Mouse (Mus musculus) thymus, postnatal 10 days (tissue): ENCODE measurements around the gene Igfals.

Experiments used
- DNase-seq, 2 experiments: peaks; one replicate each; pipeline ENCODE4 v3.0.0; 2021; ENCODE audit warnings: low spot score in 2 of 2

Igfals gene

DNA sequence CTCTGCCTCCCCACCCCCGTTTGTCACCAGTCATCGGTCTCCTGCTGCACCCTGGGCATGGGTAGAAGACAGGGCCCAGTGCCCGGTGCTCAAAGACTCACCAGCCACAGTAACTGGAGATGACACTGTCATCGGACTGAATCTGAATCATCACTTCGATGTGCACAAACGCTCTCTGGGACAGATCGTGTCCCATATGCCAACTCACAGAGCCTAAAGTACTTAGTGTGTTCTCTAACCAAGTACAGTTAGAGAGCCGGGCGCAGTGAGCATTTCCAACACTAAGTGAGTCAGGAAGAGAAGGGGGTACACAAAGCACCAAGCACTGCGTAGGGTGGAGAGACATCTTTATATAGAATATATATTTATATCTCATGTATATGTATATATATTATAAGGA lies 2.1 kb downstream of the Igfals start:
- no peak for DNase-seq

DNA sequence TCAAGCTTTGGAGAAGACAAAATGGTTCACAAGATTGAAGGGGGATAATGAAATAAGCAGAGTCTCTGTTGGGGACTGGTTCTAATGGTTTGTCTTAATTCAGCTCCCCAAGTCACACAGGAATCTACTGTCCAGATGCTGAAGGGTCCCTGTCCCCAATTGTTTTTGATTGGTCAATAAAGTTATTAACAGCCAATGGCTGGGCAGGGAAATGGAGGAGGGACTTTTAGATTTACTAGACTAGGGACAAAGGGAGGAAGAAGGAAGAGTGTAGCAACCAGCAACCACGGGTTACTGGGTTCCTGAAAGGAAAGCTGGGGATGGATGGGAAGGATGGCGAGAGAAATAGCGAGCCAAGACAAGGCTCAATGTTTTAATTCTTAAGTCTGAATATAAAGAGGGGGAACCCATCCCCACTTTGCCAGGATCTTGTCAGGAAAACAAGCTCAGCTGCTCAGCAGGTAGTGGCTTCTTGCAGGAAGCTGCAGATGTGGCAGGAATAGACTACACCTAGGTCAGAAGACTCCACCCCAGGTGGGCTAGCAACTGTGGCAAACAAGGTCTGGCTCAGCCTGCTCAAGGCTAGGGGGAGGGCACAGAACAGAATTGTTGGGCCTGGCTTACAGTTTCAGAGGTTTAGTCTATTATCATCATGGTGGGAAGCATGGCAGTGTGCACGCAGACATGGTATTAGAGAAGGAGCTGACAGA lies 8.1 kb downstream of the Igfals start:
- no peak for DNase-seq

DNA sequence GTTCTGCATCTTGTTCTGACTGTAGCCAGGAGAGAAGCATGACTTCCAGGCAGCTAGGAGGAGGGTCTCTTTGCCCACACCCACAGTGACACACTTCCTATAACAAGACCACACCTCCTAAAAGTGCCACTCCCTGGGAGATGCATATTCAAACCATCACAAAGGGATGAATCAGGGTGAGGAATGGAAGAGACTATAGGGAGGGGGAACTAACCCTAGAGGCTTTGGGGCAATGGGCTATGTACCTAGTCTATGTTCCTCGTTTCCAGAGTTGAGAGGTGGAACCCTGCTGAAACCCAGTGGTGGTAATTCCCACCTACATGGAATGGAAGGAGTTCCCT lies 8.6 kb downstream of the Igfals start:
- DNase-seq: no peak

DNA sequence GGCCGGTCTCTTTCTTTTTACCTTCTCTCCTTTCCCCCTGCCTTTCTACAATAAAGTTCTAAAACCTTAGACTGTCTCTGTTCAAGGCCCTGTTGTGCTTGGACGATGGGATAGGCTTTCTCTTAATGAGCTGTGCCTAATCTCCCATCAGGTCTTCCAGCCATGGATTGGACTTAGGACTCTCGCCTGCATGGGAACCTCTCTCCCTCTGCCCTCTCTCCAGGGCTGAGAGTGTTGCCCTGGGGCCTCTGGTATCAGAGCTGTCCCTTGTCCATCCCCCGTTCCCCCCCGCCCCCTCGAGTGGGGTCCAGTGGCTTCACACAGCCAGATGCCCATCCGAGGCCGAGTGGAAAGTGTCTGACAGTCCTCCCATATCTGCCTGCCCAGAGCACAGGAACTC lies 9.2 kb downstream of the Igfals start:
- no peak for DNase-seq

DNA sequence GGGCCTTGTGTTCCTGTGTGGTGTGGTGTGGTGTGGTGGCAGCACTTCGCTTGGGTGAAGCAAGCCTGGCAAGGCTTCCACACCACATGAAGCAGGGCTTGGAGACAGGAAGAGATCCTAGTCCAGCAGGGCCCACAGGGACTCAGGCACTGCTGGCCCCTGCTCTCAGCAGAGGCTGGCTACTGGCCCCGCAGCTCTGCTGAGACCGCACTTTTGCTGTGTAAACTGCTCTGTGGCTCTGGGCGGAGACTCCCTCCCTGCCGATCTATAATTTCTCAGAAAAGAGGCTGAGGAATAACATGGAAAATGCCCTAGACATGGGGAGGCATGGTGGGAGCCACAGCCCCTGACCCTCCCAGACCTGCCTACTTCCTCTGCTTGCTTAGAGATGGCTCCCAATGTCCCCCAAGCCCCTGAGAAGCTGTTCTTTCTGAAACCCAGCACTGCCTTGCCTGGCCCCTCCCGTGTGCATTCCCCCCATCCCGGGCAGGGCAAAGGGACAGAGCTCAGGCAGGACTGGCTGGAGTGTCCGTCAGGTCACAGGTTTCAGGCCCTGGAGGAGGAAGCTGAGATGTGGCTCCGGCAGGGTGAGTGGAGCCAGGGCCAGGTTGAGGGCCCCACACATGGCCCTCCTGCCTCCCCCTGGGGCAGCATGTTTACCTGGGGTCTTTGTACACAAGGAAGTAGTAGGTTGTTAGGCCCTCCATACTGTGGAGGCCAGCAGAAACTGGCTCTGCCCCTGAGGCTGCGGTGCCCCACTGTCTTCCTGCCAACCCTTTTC lies 11.7 kb downstream of the Igfals start:
- no peak for DNase-seq

DNA sequence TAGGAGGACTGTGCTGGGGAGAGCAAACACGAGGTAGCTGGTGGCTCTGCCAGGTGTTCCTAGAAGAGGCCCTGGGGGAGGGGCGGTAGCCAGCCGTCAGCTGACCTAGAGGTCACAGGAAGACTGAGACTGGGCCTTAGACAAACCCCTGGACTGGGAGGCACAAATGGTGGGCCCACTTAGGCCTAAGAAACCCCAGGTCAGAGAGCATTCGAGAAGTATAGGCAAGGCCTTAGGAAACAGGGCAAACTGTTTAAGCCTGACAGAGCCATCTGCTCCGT lies 12.3 kb downstream of the Igfals start:
- peak; percentile 41 to 49 for DNase-seq

DNA sequence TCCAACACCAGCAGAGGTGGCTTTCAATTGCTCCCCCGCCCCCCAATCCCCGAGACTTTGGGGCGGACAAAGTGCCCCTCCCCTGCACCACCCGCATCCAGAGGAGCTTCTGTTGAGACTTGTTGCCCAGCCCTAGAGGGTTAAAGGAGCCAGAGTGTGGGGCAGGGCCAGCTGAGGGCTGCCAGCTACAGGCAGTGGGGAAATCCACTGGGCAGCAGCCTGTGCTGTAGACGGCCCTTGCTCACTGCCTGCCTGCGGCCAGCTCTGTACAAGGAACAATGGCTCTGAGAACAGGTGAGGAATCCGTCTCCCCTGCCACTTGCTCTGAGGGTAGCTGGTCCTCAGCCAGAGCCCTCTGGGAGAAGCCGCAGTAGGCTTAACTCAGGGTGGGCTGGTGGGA lies 12.7 kb downstream of the Igfals start:
- DNase-seq: no peak

DNA sequence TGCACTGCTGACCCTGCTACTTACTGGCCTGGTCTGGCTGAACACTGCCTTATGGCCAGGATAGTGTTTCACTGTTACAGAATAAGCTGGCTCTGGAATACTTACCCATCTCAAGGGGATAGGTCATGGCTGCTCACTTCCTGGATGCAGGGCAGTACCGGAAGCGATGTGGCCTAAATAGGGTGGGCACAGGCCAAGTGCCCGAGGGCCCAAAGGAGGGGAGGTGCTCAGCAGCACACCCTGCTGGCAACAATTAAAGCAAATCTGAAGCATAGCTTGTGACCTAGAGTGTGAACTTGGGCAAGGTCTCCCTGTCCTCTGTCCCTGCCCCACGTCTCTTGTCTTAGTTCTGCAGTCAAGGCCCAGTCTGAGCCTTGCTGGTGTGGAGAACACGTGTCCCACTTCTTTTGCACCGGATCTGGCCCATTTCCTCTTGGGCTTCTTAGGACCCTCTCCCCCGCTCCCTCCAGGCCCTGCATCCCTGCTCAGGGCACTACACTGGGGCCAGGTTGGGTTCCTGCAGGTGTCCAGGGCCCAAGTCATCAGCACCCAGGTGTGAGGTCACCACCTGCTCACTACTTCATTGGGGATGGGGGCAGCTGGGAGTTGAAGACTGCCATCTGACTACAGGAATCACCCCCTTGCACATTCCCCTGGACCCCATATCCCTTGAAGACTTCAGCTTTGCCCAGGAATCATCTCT lies 16.1 kb downstream of the Igfals start:
- DNase-seq: peak in 1 of 2 experiments; percentile 29

DNA sequence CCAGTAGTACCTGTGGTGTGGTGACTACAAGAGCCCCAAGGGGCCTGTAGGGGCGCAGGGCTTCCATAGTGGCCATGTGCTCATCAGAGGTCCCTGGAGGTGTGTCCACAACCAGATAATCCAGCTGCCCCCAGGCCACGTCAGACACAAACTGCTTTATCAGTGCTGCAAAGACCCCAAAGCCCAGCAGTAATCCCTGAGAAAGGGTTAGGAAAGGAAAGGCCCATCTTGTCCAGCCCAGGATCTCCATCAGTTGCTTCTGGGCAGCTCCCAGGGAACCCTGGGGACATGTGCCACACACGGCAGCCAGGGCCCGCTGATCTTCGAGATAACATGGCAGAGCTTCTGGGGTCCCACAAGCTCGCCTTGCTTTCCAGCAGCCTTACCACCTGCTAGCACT lies 18.6 kb downstream of the Igfals start:
- DNase-seq: no peak

DNA sequence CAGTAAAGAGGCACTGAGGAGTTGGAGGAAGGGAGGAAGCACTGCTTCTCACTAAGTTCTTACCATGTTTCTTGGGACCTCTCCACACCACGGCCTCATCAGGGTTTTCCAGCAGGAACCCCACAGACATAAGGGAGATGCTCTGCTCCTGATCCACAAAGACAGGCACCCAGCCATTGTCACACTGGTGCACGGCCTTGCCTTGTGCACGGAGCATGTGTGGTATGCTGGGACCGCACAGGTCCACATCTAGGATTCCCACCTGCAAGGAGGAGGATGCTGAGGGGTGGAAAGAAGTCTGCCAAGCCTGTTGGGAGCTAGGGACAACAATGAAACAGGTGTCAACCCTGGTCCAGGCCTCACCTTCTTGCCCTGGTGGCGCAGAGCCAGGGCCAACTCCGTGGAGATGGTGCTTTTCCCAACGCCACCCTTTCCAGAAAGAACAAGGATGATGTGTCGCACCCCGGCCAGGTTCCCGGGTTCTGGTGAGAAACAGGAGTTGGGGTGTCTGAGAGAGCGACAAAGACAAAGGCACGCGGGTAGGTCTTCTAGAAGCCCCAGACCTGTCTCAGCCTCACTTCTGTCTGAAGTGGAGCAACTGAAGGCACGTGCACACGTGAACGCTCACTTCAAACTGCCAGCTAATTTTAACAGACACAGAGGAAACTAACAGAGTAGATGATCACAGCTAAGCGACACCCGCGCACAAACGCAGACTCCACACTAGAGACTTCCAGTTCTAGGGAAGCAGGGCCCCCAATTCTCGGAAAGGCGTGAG lies 19.7 kb downstream of the Igfals start:
- no peak for DNase-seq

DNA sequence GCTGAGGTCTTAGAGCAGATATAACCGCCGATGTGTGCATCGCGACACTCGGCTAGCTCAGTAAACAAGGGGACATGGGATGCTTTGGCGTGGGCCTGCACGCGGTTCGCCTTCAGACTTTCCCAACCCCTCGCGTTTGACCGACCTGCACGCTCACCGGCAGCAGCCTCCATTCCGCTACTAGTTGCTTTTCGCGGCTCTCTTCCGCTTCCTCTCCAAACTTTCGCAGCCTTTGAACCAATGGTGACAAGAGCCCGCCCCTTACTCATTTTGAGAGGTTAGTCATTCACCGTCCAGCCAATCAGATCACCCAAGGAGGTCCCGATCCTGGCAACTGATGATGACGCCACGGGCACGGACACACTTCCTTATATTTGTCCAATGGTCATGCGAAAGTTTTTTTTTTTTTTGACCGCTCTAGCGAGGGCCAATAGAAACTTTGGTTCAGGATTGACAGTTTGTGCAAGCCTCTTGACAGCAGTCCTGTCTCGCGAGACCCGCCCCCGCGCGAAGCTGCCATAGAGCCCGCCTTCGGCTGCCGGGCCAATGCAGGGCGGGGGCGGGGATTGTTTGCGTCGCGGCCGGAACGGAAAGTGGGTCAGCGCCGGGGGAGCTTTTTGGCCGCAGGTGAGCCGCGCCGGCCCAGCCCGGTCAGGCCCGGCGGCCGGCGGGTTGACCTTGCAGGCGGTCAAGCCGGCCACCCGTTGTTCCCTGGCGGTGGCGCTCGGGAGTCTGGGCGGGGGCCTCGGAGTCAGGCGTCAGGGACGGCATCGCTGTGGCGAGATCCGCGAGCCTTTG lies 20.5 kb downstream of the Igfals start, which contains the start of the genes Nubp2 and Spsb3:
Gene Nubp2 (minus strand): TSS at position 216 of the 798 bp plus-strand sequence.
Gene Spsb3 (plus strand): TSS at position 510 of the 798 bp plus-strand sequence.
- DNase-seq: peak; percentile 95 to 98

DNA sequence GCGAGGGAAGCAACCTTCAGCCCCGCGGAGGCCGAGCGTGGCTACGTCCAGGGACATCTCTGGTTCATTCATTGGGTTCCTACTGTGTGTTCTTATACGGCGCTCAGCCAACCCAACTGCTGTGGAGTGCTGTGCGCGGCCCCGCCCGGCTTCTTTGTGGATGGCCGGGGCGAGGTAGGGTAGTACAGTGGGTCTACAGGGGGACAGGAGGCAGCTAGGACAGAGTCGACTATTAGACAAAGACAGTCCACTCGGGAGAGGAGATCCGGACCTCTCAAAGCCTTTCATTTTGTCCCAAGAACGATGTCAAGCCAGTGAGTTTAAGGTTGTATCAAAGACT lies 21.1 kb downstream of the Igfals start:
- DNase-seq: no peak

DNA sequence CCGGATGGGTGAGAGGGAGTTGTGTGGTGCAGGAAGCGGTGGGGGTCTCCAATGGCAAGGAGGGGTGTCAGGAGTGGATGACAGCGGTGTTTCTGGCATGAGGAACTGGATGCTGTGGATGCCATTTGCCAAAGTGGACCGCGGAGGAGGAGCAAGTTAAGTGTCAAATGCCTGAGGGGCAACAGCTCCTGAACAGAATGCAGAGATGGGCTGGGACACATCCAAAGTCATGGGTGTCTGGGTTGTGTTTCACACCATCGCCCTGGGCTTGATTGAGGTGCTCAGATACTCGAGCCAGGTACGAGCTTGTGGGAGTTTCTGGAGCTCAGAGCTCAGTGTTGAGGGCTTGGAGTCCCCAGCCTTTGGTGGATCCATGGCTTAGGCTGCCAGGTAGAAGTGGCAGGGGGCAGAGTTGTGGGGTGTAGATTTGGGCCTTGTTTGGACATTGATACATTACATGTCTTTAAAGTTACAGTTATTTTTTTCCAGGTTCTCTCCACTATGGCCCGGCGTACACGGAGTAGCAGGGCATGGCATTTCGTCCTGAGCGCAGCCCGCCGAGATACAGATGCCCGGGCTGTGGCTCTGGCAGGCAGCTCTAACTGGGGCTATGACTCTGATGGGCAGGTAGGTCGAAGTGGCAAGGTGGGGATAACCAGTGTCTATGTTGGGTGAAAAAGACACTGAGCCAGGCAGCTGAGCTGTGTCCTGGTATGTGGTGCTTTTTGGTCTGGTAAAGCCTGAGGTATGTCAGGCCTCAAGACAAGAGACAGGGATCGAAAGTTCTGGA lies 21.7 kb downstream of the Igfals start:
- DNase-seq: peak in 1 of 2 experiments; percentile 27

DNA sequence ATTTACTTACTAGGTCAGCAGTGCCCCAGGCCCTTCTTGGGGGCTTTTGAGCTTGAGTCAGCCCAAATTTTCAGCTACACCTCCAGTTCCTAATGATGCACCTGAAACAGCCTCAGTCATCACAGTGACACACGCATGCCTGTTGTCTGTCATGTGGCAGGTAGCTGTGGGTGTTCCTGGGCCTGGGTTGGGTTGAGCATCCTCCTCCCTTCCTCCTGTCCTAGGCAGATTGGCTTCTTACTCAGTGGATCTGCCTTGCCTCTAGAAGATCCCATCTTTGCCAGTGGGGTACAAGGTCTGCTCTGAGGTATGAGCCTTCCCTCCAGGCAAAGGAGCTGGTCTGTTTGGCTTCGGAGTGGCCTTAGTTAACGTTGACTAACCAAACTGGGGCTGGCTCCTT lies 23.1 kb downstream of the Igfals start:
- no peak for DNase-seq

DNA sequence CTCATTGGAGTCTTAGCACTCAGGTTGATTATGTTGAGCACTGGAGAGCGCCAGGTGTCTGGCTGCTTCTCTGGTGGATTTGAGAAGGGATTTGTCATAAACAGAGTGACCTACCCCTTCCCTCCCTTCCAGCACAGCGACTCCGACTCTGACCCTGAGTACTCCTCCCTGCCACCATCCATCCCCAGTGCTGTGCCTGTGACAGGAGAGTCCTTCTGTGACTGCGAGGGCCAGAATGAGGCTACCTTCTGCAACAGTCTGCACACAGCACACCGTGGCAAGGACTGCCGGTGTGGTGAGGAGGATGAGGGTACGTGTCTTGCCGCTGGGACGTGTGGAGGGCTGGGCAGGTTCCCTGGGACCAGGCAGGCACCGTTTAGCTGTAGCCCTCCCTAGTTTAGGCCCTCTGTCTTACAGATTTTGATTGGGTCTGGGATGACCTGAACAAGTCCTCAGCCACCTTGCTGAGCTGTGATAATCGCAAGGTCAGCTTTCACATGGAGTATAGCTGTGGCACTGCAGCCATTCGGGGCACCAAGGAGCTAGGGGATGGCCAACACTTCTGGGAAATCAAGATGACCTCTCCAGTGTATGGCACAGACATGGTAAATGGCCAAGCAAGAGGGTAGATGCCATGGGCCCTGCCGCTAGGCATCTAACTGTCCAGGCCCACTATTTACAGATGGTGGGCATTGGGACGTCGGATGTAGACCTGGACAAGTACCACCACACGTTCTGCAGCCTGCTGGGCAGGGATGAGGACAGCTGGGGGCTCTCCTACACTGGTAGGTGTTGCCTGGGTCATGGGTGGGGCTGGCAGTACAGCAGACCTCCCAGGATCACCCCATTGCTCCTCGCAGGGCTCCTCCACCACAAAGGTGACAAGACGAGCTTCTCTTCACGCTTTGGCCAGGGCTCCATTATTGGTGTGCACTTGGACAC lies 24.6 kb downstream of the Igfals start:
- DNase-seq: no peak

DNA sequence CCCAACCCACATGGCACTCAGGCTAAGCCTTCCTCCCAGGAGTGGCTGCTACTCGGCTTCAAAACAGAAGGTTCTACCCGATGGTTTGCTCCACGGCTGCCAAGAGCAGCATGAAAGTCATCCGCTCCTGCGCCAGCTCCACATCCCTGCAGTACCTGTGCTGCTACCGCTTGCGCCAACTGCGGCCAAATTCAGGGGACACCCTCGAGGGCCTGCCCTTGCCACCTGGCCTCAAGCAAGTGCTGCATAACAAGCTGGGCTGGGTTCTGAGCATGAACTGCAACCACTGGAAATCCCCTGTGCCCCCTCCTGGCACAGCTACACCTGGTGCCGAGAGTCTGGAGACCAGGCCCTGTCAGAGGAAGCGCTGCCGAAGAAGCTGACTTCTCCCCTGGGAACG lies 25.5 kb downstream of the Igfals start:
- no peak for DNase-seq

DNA sequence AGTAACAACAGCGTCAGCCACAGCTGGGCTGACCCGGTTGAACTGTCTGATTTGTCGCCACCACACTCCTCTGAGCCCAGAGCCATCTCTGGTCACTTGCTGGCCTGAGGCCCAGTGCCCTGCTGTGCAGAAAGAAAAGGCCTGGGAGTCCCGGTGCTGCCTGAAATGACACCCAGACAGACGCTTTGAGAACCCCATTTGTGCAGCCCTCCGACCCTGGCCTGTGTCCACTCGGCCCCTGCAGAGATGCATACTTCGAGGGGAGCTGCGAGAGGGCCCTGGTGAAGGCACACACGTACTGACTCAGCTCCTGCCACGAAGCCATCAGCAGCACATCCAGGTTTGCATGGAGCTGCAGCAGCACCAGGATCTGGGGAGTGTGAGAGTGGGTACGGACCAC lies 27.0 kb downstream of the Igfals start:
- DNase-seq: no peak

DNA sequence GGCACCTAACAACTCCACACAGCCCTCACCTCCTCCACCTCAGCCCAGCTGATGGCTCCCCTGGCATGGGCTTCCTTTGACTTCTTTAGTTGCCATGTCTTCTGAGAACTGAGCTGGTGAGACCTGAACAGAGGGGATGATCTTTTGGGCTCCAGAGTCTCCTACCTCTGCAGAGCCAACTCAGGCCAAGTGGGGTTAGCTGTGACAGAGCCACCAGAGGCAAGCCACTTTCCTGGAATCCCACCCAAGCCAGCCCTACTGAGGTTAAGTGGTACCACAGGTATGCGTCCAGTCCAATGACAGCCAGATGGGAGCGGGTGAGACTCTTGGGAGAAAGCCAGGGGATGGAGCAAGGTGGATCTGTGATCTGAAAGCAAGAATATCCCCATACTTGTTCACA lies 27.5 kb downstream of the Igfals start:
- no peak for DNase-seq
